Mouse (Mus musculus) ES-Bruce4 (cell line): ENCODE measurements around the gene Chrnb1. TPM values are rescaled to one million over a fixed set of nuclear protein-coding genes. Genes with fewer than 3 reads are reported as not detected.

Experiments used
- H3K27ac ChIP-seq: 2 replicates; pipeline ENCODE4 v1.5.1; 2012; ENCODE audit warnings: low read length, inconsistent platforms; ENCODE audit not compliant: insufficient read depth
- H3K27me3 ChIP-seq: 2 replicates; pipeline ENCODE4 v1.6.1; 2012; ENCODE audit warnings: mild to moderate bottlenecking, low read length, inconsistent platforms; ENCODE audit not compliant: control insufficient read depth, poor library complexity, insufficient read depth, severe bottlenecking
- H3K36me3 ChIP-seq: 2 replicates; pipeline ENCODE4 v1.6.1; 2012; ENCODE audit warnings: inconsistent platforms, mild to moderate bottlenecking, low read length, moderate library complexity; ENCODE audit not compliant: control insufficient read depth, poor library complexity, insufficient read depth, severe bottlenecking
- H3K4me1 ChIP-seq: one replicate; pipeline ENCODE4 v1.8.1; 2011; ENCODE audit warnings: low read length; ENCODE audit not compliant: control insufficient read depth, insufficient read depth
- H3K4me3 ChIP-seq: 2 replicates; pipeline ENCODE4 v1.5.1; 2011; ENCODE audit warnings: low read depth, mild to moderate bottlenecking, low read length
- H3K9ac ChIP-seq: 2 replicates; pipeline ENCODE4 v1.6.1; 2012; ENCODE audit warnings: low read depth, mild to moderate bottlenecking, inconsistent platforms; ENCODE audit not compliant: poor library complexity, severe bottlenecking
- H3K9me3 ChIP-seq: replicated peaks from 2 replicates; pipeline ENCODE4 v1.6.1; 2012; ENCODE audit warnings: mild to moderate bottlenecking, low read length, inconsistent platforms; ENCODE audit not compliant: control insufficient read depth, poor library complexity, insufficient read depth, severe bottlenecking
- CTCF ChIP-seq: IDR thresholded peaks from one replicate; pipeline ENCODE4 v1.8.1; 2011; ENCODE audit warnings: low read depth, low read length
- EP300 ChIP-seq: IDR thresholded peaks from 2 replicates; pipeline ENCODE4 v1.6.1; 2011; ENCODE audit warnings: low read depth, low read length; ENCODE audit not compliant: insufficient read depth
- POLR2A ChIP-seq: IDR thresholded peaks from one replicate; pipeline ENCODE4 v1.8.1; 2011; ENCODE audit warnings: low read length; ENCODE audit not compliant: insufficient read depth
- polyA plus RNA-seq: library from polyadenylated mRNA; stranded (reverse); fragments of >200 nt; gene quantifications from 2 replicates; pipeline ENCODE4 v1.2.4, GENCODE M21; 2011; ENCODE audit warnings: low read depth; ENCODE audit not compliant: missing spikeins, insufficient read depth, insufficient read length

Chrnb1 gene
- polyA plus RNA-seq, 1 experiment = 12.1 TPM

DNA sequence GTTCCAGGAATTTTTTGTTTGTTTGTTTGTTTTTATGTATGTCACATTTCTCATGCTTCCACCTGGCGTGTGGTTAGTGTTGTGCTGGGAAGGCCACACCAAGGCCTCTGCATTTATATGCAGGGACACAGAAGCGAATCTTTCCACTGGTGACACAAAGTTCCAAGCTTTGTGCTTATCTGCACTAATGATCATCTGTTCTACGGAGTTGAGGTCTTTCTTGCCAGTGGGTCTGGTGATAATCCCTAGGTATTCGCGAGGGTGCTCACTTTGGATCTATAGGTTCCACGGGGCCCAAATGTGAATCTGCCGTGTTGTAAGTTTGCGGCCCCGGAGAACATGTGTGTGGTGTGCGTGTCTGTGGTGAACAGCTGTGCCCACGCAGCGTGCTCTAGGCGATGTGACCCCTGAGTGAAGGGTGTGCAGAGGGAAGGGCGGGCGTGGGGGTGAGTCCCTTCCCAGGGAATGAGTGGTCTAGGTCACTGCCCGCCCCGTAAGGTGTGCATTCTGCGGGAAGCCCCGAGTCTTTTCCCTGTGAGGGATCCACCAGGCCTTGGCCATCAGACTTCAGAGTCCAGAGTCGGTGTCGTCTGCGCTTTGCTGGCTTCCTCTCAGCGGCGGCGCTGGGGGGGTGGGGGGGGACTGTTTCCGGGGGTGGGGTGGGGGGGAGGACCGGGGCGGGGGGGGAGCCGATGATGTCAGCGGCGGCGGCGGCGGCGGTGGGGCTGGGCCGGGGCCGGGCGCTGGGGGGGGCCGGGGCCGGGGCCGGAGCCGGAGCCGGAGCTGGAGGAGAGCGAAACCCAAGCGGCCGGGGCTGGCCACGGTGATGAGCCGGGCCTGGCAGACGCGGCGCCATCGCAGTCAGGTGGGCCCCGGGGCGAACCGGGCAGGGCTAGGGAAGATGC is 30.3 kb downstream of the Chrnb1 start, which contains the start of gene Zbtb4:
TSS of gene Zbtb4 (plus strand) at position 692 of the 905 bp plus-strand sequence.
- Histone ChIP-seq H3K4me1 (no peaks in the 10 kb centered on the region), H3K27ac (no peak within 1 kb of the TSS), H3K9me3 (no peaks in the 10 kb centered on the region), H3K27me3 (no peaks in the 10 kb centered on the region), H3K9ac (peak within 1 kb of the TSS; percentile 82), H3K4me3 (peak within 1 kb of the TSS; percentile 73), H3K36me3 (no peaks in the 10 kb centered on the region)
- TF ChIP-seq EP300 (no peak), POLR2A (no peak), CTCF (no peak)

GRCm38 (mm10) chr11:69763551-69763950 is 32.2 kb downstream of the Chrnb1 start:
- no peaks in the 10 kb centered on the region for H3K27me3 ChIP-seq
- no peak overlapping the region for H3K4me3 ChIP-seq
- H3K27ac ChIP-seq = no peak overlapping the region
- peaks cover 1% of the 10 kb centered on the region for H3K4me1 ChIP-seq
- no peaks in the 10 kb centered on the region for H3K36me3 ChIP-seq
- no peak overlapping the region for H3K9ac ChIP-seq
- peak; percentile 73 for TF ChIP-seq CTCF
- no peak for TF ChIP-seq EP300
- no peak for TF ChIP-seq POLR2A
- H3K9me3 ChIP-seq = no peaks in the 10 kb centered on the region

DNA sequence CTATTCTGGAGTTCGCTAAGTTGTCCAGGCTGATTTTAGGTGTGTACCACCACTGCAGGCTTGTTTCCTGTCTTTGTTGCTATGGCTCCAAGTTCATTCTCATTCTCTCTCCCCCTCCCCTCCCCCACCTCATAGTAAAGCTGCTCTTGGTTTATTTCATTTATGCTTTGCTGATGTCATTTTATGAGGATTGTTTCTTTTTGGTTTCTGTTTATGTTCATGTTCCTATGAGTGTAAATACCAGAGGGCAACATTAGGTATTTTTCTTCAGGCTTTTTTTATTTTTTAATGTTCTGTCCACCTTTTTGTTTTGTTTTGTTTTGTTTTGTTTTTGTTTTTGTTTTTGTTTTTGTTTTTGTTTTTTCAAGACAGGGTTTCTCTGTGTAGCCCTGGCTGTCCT is 33.9 kb downstream of the Chrnb1 start, which contains the start of gene Slc35g3:
TSS of gene Slc35g3 (minus strand) at position 101 of the 400 bp plus-strand sequence.
- H3K9ac ChIP-seq = no peak within 1 kb of the TSS
- H3K4me1 ChIP-seq = peaks cover 1% of the 10 kb centered on the region
- H3K4me3 ChIP-seq = no peak within 1 kb of the TSS
- TF ChIP-seq EP300 (no peak), CTCF (no peak), POLR2A (no peak)
- no peaks in the 10 kb centered on the region for H3K36me3 ChIP-seq
- no peak within 1 kb of the TSS for H3K27ac ChIP-seq
- no peaks in the 10 kb centered on the region for H3K9me3 ChIP-seq
- H3K27me3 ChIP-seq = no peaks in the 10 kb centered on the region

DNA sequence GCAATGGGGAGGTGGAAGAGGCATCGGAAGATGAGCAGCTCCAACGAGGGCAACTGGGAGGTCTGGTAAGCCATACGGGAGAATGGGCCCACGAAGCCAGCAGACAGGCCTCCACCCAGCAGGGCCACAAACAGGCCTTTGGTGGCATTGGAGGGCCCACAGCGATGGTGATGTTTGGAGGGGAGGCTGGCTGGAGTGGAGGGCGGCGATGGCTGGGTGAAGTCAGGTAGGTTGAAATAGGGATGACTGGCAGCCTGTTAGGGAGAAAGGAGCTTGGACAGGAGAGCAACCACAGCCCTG is 34.9 kb downstream of the Chrnb1 start:
- TF ChIP-seq POLR2A = no peak
- TF ChIP-seq EP300 = no peak
- TF ChIP-seq CTCF = no peak
- Histone ChIP-seq H3K9me3 (no peaks in the 10 kb centered on the region), H3K27ac (no peak overlapping the region), H3K4me1 (peaks cover 1% of the 10 kb centered on the region), H3K27me3 (no peaks in the 10 kb centered on the region), H3K4me3 (no peak overlapping the region), H3K9ac (no peak overlapping the region), H3K36me3 (no peaks in the 10 kb centered on the region; the same call in 1 of the 2 replicates)

DNA sequence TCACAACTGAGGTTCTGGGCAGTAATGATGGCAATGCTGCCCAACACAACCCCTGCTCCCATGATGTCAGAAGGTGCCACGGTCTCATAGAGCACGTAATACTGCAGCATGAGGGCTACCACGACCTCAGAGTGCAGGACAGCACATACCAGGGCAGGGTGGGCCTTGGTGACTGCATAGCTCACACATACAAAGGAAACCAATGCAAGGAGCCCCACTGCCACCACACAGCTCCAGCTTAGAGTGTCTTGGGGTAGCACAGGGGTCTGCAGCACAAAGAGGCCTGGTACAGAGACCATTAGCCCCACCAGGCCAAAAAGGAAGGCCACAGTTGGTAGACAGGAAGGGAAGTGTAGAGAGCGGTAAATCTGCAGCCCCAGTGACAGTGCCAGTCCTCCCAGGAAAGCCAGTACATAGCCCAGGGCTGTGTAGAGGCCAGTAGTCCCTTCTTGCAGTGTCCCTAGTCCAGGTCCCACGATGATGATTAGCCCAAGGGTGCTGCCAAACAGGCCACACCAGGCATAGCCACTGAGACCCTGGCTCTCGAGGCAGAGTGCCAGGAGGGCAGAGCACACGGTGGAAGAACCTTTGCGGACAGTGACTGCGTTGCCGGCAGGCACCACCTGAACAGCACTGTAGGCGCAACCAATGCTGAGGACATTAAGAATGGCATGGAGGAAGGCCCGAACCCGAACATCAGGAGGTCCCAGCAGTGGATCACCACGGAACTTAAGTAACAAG is 35.4 kb downstream of the Chrnb1 start:
- Histone ChIP-seq H3K27ac (no peak overlapping the region), H3K9me3 (no peaks in the 10 kb centered on the region), H3K4me1 (peaks cover 3% of the 10 kb centered on the region), H3K27me3 (no peaks in the 10 kb centered on the region), H3K9ac (no peak overlapping the region), H3K4me3 (no peak overlapping the region), H3K36me3 (peaks cover 4% of the 10 kb centered on the region)
- no peak for TF ChIP-seq POLR2A
- no peak for TF ChIP-seq EP300
- no peak for TF ChIP-seq CTCF

DNA sequence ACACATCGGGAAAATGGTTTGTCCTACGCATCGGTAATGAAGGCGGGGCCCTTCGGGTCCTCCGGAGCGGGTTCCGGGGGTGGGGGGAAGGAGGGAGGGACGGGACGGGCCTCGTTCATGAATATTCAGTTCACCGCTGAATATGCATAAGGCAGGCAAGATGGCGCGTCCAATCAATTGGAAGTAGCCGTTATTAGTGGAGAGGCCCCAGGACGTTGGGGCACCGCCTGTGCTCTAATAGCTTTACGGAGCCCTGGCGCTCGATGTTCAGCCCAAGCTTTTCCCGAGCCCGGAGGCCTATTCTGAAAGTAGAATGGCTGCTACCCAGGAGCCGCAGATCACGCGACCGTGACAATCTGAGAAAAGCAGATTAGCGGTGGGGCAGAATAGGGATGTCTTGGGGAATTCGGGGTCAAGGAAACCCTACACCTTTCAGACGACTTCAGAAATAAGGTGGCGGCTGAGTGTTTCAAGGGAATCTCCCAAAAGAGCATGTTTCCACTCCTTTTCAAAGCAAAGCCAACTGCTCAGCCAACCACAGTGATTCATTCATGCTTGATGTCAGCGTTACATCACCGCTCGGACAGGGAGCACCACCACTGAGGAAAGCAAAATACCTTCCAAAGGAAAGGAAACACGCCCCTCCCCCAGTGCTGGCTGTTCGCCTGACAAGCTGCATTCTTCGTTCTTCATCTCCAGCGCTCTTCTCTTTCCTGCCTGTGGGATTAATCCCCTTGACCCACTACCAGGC is 36.6 kb downstream of the Chrnb1 start:
- Histone ChIP-seq H3K9me3 (no peaks in the 10 kb centered on the region), H3K36me3 (peaks cover 4% of the 10 kb centered on the region), H3K9ac (peak overlapping the region; percentile 87), H3K27me3 (no peaks in the 10 kb centered on the region), H3K4me1 (peaks cover 3% of the 10 kb centered on the region), H3K4me3 (peak overlapping the region; percentile 92), H3K27ac (peak overlapping the region; percentile 96)
- no peak for TF ChIP-seq EP300
- no peak for TF ChIP-seq POLR2A
- no peak for TF ChIP-seq CTCF
